Mouse (Mus musculus) hindbrain, embryonic 15.5 days (tissue): ENCODE measurements around the gene Gfi1b. TPM values are rescaled to one million over a fixed set of nuclear protein-coding genes. Genes with fewer than 3 reads are reported as not detected.

Source experiments
- ATAC-seq: fragments of 200-750 bp; cut with Nextera tagmentation; 2 replicates; pipeline ENCODE4 v1.8.0; 2017; ENCODE audit warnings: low read depth, moderate number of reproducible peaks, moderate TSS enrichment; ENCODE audit not compliant: low FRiP score
- H3K27ac ChIP-seq: fragments of 300-500 bp; sonication (generic); replicated peaks from 2 replicates; pipeline ENCODE4 v1.5.1; 2015; ENCODE audit warnings: mild to moderate bottlenecking, inconsistent platforms
- H3K27me3 ChIP-seq: fragments of 300-500 bp; sonication (generic); 2 replicates; pipeline ENCODE4 v1.6.1; 2015; ENCODE audit warnings: control low read depth, inconsistent platforms
- H3K36me3 ChIP-seq: fragments of 300-500 bp; sonication (generic); 2 replicates; pipeline ENCODE4 v1.6.1; 2015; ENCODE audit warnings: control low read depth, inconsistent platforms
- H3K4me1 ChIP-seq: fragments of 300-500 bp; sonication (generic); replicated peaks from 2 replicates; pipeline ENCODE4 v1.6.1; 2015; ENCODE audit warnings: control low read depth, inconsistent platforms
- H3K4me2 ChIP-seq: fragments of 300-500 bp; sonication (generic); 2 replicates; pipeline ENCODE4 v1.6.1; 2015; ENCODE audit warnings: moderate library complexity, mild to moderate bottlenecking, inconsistent platforms
- H3K4me3 ChIP-seq: fragments of 300-500 bp; sonication (generic); 2 replicates; pipeline ENCODE4 v1.5.1; 2015; ENCODE audit warnings: mild to moderate bottlenecking, inconsistent platforms
- H3K9ac ChIP-seq: fragments of 300-500 bp; sonication (generic); 2 replicates; pipeline ENCODE4 v1.6.1; 2015; ENCODE audit warnings: inconsistent platforms
- H3K9me3 ChIP-seq: fragments of 300-500 bp; sonication (generic); 2 replicates; pipeline ENCODE4 v1.6.1; 2016; ENCODE audit warnings: control low read depth, inconsistent platforms
- WGBS: fragments of 180-500 bp; shearing (Covaris S2); methylation state at CpG from one replicate; pipeline ENCODE4 v1.1.7; 2015; 5-methylcytosine and 5-hydroxymethylcytosine counted together
- polyA plus RNA-seq: library from polyadenylated mRNA; unstranded; fragments of >200 nt; fragmentation: Nextera tagmentation; extraction: Ambion mirVana; gene quantifications from 2 replicates; pipeline ENCODE4 v1.2.1, GENCODE M21; 2015

Gfi1b gene
- polyA plus RNA-seq: 0.33 and 0.36 TPM in 2 replicates

DNA sequence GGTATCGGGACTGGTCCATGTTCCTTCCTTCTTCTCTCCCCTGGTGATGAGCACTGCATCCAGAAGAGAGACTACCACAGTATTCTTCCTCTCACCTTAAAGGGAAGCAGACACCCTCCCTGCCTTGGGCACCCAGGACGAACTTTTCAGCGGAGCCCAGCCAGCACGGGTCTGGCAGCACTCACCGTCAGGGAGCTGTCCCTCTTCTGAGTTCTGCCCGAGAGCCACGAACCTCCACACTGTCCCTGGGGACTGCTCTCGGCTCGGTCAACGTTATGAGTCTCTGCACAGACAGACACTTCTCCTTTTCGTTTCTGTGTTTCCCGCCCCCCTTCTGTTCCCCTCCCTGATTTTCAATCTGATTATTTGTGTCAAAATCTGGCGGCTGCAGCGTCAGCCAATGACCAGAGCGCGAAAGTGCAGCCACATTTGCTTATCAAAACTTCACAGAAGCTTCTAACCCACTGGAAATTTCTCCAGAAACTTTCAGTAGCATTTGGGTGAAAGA, at the start of gene Gfi1b:
Gene Gfi1b, minus strand, starts transcription at position 319 of the 508 bp plus-strand sequence.
- Histone ChIP-seq H3K36me3 (no peaks in the 10 kb centered on the region), H3K9ac (no peak within 1 kb of the TSS; the same call in 1 of the 2 replicates)
- WGBS: 5% methylated on average over 16 of the region's 16 CpGs

DNA sequence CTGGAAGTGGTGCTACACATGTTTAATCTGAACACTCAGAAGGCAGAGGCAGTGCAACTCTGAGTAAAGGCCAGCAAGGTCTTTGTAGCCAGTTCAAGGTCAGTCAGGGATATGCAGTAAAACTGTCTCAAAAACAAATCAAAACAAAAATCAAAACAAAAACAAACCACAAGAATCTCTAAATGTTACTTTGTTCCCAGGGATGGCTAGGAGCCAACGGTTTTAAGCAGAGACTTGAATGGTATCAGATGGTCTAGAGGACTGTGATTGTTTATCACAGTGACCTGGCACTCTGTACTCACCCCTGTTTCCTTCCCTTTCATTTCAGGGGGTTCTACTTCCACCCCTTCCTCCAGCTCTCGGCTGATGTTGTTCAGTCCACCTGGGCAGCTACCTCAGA, 49.7 kb upstream of the Gfi1b start:
- no peak overlapping the region for H3K27ac ChIP-seq
- H3K27me3 ChIP-seq: no peaks in the 10 kb centered on the region
- no peak overlapping the region for H3K4me3 ChIP-seq
- H3K9me3 ChIP-seq: no peaks in the 10 kb centered on the region
- H3K4me1 ChIP-seq: no peaks in the 10 kb centered on the region
- peaks cover 88% of the 10 kb centered on the region for H3K36me3 ChIP-seq
- no peak overlapping the region for H3K4me2 ChIP-seq
- 95% methylated on average over 2 of the region's 2 CpGs for WGBS
- no peak for ATAC-seq
- no peak overlapping the region for H3K9ac ChIP-seq

More for the DNA sequence above, at the start of gene Gfi1b:
- Histone ChIP-seq H3K9me3 (no peaks in the 10 kb centered on the region), H3K4me1 (no peaks in the 10 kb centered on the region), H3K4me2 (peak within 1 kb of the TSS; percentile 1; the same call in 1 of the 2 replicates), H3K4me3 (no peak within 1 kb of the TSS), H3K27me3 (peaks cover 19% of the 10 kb centered on the region; the same call in 1 of the 2 replicates), H3K27ac (no peak within 1 kb of the TSS)
- no peak for ATAC-seq

DNA sequence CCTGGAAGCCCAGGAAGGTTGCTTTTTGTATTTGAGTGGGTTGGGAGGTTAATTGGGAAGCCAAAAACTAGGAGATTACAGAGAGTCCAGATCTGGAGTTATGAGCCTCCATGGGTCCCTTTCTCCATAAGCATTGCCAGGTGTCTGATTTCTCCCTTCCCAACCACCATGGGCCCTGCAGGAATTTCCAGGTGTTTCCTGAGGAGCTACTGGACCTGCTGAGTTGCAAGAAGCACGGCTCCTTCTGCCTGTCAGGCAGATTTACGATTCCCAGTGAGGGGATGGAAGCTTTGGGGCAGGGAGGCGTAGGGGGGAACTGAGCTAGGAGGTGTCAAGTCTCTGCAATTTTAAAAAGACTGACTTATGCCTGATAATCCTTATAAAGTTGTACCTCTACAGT, 44.0 kb upstream of the Gfi1b start:
- no peaks in the 10 kb centered on the region for H3K9me3 ChIP-seq
- peaks cover 90% of the 10 kb centered on the region for H3K36me3 ChIP-seq
- H3K9ac ChIP-seq: no peak overlapping the region
- no peaks in the 10 kb centered on the region for H3K4me1 ChIP-seq
- 91% methylated on average over 3 of the region's 3 CpGs for WGBS
- ATAC-seq: no peak
- no peaks in the 10 kb centered on the region for H3K27me3 ChIP-seq
- no peak overlapping the region for H3K4me2 ChIP-seq
- no peak overlapping the region for H3K27ac ChIP-seq
- no peak overlapping the region for H3K4me3 ChIP-seq

DNA sequence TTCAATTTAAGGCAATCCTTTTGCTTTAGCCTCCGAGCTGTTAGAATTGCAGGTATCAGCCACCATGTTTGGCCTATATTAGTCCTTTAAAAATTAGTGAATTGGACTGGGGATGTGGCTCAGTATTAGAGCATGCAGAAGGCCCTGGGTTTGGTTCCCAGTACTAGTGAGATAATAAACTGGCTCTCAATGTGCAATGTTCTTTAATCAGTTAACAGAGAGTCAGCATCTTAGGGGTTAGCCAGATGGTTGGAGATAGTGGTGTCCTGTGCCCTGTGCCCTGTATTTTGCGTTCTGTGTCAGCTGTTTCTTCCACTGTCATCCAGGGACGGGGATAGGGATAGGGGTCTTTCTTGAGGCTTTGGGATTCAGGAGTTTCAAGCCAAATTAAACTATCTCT, 41.1 kb upstream of the Gfi1b start:
- Histone ChIP-seq H3K4me3 (no peak overlapping the region), H3K4me1 (no peaks in the 10 kb centered on the region), H3K27ac (no peak overlapping the region), H3K27me3 (no peaks in the 10 kb centered on the region), H3K9ac (no peak overlapping the region), H3K36me3 (peaks cover 97% of the 10 kb centered on the region), H3K4me2 (no peak overlapping the region), H3K9me3 (no peaks in the 10 kb centered on the region)
- ATAC-seq: no peak
- WGBS: 95% methylated on average over 3 of the region's 3 CpGs

DNA sequence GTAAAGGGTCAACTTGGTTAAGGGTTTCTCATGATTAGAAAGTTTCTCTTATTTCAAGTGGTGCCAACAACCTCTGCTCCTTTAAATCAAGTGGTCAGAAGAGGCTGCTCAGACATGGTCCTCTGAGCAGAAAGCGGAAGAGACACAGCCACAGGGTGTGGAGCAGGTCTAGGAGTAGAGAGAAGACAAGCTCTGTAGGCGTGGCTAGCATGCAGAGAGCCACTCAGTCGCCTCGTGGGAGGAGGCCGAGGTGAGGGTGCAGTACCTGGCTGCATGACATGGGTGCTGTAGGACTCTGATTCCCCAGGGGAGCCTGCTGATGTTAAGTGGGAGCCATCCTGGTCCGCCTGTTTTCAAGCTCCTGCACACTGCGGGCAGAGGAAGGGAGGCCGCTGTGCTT, 34.4 kb upstream of the Gfi1b start:
- Histone ChIP-seq H3K4me2 (no peak overlapping the region), H3K9me3 (no peaks in the 10 kb centered on the region), H3K4me3 (no peak overlapping the region), H3K4me1 (no peaks in the 10 kb centered on the region), H3K27ac (no peak overlapping the region), H3K36me3 (peaks cover 51% of the 10 kb centered on the region), H3K9ac (no peak overlapping the region), H3K27me3 (no peaks in the 10 kb centered on the region)
- 77% methylated on average over 8 of the region's 8 CpGs for WGBS
- no peak for ATAC-seq

DNA sequence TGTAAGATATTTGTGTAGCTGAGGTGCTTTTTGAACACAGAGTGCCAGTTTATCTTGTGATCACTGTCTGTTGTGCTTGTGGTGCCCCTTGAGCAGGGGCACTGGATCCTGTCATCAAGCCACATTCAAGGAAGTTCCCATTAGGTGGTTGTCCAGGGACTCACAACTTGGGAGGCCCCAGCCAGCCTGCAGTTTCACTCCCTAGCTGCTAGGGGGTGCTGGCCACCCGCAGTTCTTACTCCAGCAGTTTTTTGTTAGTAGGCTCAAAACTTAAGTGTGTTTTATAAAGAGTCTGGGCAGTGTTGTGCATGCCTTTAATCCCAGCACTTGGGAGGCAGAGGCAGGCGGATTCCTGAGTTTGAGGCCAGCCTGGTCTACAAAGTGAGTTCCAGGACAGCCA, 32.5 kb upstream of the Gfi1b start:
- ATAC-seq: no peak
- Histone ChIP-seq H3K4me1 (no peaks in the 10 kb centered on the region), H3K4me3 (no peak overlapping the region), H3K9me3 (no peaks in the 10 kb centered on the region), H3K9ac (no peak overlapping the region), H3K36me3 (peaks cover 33% of the 10 kb centered on the region), H3K27me3 (no peaks in the 10 kb centered on the region), H3K27ac (no peak overlapping the region), H3K4me2 (no peak overlapping the region)
- 71% methylated on average over 2 of the region's 2 CpGs for whole genome bisulfite sequencing

DNA sequence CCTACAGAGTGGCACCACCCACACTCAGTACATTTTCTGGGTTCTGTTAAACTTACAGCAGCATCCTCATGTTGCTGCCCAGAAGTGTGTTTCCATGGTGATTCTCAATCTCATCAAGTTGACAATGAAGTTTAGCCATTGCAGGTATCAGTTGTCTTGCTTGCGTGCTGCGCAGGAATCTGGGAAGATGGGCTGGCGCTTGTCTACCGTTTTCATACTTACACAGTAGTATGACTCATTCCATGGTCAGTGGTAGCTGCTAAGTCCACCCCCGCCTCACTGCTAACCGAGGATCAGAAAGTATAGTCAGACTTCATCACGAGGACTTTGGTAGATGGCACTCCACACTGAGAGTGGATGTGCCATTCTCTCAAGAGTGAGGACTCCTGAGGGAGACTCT, 31.6 kb upstream of the Gfi1b start:
- Histone ChIP-seq H3K9ac (no peak overlapping the region), H3K4me2 (no peak overlapping the region), H3K27ac (no peak overlapping the region), H3K27me3 (no peaks in the 10 kb centered on the region), H3K4me3 (no peak overlapping the region), H3K9me3 (no peaks in the 10 kb centered on the region), H3K4me1 (no peaks in the 10 kb centered on the region), H3K36me3 (peaks cover 24% of the 10 kb centered on the region)
- no peak for ATAC-seq
- 93% methylated on average over 7 of the region's 7 CpGs for WGBS

DNA sequence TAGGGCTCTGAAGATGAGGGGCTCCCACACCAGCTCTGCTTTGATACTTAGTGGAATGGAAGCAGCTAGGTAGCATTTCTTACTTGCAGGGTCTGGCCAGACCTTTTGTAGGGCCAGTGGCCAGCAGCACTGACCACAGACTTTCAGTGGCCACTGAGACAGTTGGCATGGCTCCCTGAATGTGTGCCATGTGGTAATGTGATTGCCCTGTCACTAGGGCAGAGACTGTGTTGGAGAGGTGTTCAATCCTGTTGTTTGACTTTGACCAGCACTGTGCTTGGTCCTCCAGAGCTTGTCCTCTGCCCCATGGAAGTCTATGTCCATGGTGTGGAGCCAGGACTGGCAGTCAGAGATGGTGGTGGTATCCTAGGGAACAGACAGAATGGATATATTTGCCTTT, 28.7 kb upstream of the Gfi1b start:
- Histone ChIP-seq H3K36me3 (0 out of 2 replicates have a peak, but pooled peaks cover 9% of the 10 kb centered on the region), H3K27ac (no peak overlapping the region), H3K27me3 (no peaks in the 10 kb centered on the region), H3K4me1 (no peaks in the 10 kb centered on the region), H3K9ac (no peak overlapping the region), H3K4me2 (no peak overlapping the region), H3K4me3 (no peak overlapping the region), H3K9me3 (no peaks in the 10 kb centered on the region)
- ATAC-seq: no peak

GRCm38 (mm10) chr2:28643081-28643480, 21.3 kb upstream of the Gfi1b start:
- Histone ChIP-seq H3K9me3 (no peaks in the 10 kb centered on the region), H3K4me3 (peak overlapping the region; percentile 92; the same call in 1 of the 2 replicates), H3K4me1 (peaks cover 35% of the 10 kb centered on the region), H3K36me3 (no peaks in the 10 kb centered on the region), H3K27ac (no peak overlapping the region), H3K27me3 (no peaks in the 10 kb centered on the region), H3K9ac (no peak overlapping the region; the same call in 1 of the 2 replicates), H3K4me2 (peak overlapping the region; percentile 83)
- 89% methylated on average over 3 of the region's 3 CpGs for WGBS
- ATAC-seq: no peak

DNA sequence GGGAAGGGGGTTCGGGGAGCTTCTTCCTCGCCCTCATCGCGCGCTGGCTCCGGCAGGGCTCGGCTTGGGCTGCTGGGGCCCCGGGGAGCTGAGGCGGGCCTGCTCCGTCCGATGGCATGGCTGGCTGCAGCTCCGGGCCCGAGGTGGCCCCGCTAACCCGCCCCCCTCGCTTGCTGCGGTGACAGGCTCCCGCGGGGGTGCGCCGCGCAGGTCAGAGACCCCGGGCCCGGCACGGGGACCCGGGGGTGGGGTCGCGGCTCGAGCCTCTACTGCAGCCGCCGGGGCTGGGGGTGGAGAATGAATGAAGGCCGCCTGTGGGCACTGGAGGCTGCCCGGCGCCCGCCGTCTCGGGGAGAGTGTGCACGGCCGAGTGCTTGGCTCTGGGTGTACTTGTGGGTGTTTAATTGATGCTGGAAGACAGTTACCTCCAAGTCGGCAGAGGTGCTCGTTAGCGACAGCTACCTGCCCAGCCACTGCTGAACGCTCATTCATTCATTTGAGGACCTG, 19.7 kb upstream of the Gfi1b start:
- Histone ChIP-seq H3K4me2 (peak overlapping the region; percentile 83), H3K27ac (peak overlapping the region; percentile 95), H3K9me3 (no peaks in the 10 kb centered on the region), H3K36me3 (no peaks in the 10 kb centered on the region), H3K4me1 (peaks cover 35% of the 10 kb centered on the region), H3K4me3 (peak overlapping the region; percentile 92), H3K9ac (peak overlapping the region; percentile 91), H3K27me3 (no peaks in the 10 kb centered on the region)
- peak; percentile 80 for ATAC-seq
- under 1% methylated on average over 42 of the region's 43 CpGs for WGBS

DNA sequence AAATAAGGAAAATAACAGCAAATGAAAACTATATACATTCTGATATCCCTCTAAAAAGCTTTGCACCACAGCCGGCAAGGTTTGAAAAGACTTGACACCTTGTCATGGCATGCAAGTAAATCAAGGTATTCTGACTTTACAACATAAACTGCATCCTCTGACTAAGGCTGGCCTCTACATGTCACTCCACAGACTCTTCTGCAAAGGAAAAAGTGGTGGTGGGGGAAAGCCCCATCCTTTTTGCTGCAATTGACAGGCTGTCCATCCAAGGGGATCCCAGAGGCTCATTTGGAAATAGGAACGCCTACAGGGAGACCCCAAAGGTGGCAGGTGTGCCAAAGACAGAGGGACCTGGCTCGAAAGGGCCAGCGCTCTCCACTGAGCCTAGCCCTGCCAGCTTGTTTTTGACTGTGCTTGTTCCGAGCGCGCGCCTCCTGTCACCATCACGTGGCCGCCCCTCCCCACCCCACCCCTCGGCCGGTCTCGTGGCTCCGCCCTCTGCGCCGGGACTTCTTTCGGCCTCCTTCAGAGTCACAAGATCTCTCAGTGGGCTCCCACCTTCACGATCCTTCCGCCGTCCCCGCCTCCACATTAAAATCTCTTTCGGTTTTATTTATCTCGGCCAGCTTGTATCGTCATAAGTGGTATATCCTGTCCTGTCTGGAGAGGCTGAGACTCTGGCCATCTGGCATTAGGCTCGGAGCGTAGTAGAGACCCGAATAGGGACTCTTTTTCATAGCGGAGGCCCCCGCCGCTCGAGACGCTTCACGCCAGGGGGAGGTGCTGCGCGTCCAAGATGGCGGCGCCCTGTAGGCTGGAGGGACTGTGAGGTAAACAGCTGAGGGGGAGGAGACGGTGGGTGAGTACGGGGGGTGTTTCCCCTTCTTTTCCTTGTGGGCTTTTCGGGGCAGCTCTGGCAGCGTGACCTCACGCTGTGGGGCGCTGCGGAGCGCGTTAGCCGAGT, 19.0 kb upstream of the Gfi1b start, which contains the start of gene Tsc1:
Gene Tsc1, plus strand, starts transcription at position 768 of the 964 bp plus-strand sequence.
- peak; percentile 94 for ATAC-seq
- H3K4me1 ChIP-seq: peaks cover 35% of the 10 kb centered on the region
- peak within 1 kb of the TSS; percentile 83 for H3K4me2 ChIP-seq
- peak within 1 kb of the TSS; percentile 95 for H3K27ac ChIP-seq
- peak within 1 kb of the TSS; percentile 92 for H3K4me3 ChIP-seq
- H3K36me3 ChIP-seq: no peaks in the 10 kb centered on the region
- peak within 1 kb of the TSS; percentile 91 for H3K9ac ChIP-seq
- H3K27me3 ChIP-seq: no peaks in the 10 kb centered on the region
- WGBS: 2% methylated on average over 45 of the region's 47 CpGs
- no peaks in the 10 kb centered on the region for H3K9me3 ChIP-seq

DNA sequence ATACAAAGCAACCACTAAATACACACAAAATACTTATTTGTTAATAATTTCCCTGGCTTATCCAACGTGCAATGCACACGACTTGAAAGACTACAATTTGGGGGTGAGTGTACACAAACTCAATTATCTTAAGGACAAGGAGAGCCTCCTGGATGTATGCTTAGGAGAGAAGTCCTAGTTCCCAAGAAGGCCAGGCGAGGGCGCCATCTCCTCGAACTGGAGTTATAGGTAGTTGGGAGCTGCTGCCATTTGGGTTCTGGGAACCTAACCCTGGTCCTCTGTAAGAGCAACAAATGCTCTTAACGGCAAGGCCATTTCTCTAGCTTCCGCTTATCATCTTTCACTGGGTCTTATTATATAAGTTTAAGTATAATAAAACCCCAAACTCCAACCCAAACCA, 18.0 kb upstream of the Gfi1b start:
- Histone ChIP-seq H3K27ac (no peak overlapping the region), H3K27me3 (no peaks in the 10 kb centered on the region), H3K36me3 (no peaks in the 10 kb centered on the region), H3K4me3 (no peak overlapping the region), H3K4me1 (peaks cover 35% of the 10 kb centered on the region), H3K9ac (no peak overlapping the region), H3K9me3 (no peaks in the 10 kb centered on the region), H3K4me2 (no peak overlapping the region)
- no peak for ATAC-seq
- 55% methylated on average over 7 of the region's 7 CpGs for WGBS
